Mouse (Mus musculus) cerebellum, postnatal 36 days (tissue): Measurements from ENCODE around the gene Rps2.
"Not testable (repeated sequence)": the region's sequence is repeated elsewhere in the genome, so short reads cannot be mapped to it uniquely, and the experiment has no call there.

Source experiments
- DNase-seq, 2 experiments: peaks; one replicate each; pipeline ENCODE4 v3.0.0; 2021 to 2022; ENCODE audit warnings: mixed read lengths in 2 of 2

Rps2 gene

DNA sequence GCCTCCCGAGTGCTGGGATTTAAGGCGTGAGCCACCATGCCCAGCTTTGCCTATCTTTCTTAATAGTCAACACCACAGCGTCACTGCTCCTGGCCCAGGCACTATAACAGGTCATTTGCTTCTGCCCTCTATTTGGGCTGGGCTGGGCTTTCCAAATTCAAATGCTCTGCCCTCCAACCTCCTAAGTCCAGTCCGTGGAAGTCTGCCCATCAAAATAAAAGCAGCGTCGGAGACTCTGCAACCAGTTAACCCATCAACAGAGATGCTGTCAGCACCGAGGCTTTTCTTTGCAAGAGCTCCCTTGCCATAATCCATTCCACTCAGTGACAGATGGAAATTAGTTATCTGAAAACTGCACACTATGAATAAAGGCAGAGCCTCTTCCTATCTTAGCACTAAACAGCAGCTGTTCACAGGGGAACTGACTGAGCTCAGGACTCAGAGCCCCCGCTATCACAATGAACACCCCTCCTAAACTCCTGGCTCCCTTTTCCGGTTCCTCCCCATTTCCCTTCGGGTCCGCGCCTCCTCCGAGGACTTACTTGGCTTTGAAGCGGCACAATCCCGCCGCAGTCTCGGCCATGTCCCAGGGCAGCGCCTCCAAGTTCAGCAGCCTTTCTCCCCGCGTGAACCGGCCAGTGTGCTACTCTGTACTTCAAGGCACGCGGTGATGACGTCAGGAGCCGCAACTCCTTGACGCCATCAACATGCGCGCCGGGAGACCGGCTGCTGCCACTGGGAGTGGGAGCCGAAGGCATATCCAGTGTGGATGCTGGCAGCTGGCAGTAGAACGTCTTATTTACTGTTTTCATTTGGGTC lies 10.7 kb upstream of the Rps2 start, which contains the start of gene Tbl3:
Gene Tbl3 (minus strand): TSS at position 679 of the 819 bp plus-strand sequence.
- DNase-seq = peak; percentile 94 to 96

- no peak for DNase-seq
These were observed 10.0 kb upstream of the Rps2 start for GRCm38 (mm10) chr17:24707801-24708425.

- DNase-seq = no peak
These were observed 9.3 kb upstream of the Rps2 start for GRCm38 (mm10) chr17:24708646-24709045.

GRCm38 (mm10) chr17:24715556-24715955 lies 2.4 kb upstream of the Rps2 start:
- no peak for DNase-seq

GRCm38 (mm10) chr17:24716166-24716682 lies 1.7 kb upstream of the Rps2 start:
- no peak for DNase-seq

DNA sequence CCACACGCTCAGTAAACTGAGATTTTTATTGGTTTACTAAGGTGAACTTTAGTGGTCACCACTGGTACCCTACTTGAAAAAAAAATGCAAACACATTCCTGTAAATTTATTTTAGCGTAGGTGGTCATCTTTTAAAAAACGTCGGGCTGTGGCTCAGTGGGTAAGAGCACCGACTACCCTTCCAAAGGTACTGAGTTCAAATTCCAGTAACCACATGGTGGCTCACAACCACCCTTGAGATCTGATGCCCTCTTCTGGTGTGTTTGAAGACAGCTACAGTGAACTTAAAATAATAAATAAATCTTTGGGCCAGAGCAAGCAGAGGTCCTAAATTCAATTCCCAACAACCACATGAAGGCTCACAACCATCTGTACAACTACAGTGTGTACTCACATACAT lies 1.0 kb downstream of the Rps2 start:
- not testable (repeated sequence) for DNase-seq

DNA sequence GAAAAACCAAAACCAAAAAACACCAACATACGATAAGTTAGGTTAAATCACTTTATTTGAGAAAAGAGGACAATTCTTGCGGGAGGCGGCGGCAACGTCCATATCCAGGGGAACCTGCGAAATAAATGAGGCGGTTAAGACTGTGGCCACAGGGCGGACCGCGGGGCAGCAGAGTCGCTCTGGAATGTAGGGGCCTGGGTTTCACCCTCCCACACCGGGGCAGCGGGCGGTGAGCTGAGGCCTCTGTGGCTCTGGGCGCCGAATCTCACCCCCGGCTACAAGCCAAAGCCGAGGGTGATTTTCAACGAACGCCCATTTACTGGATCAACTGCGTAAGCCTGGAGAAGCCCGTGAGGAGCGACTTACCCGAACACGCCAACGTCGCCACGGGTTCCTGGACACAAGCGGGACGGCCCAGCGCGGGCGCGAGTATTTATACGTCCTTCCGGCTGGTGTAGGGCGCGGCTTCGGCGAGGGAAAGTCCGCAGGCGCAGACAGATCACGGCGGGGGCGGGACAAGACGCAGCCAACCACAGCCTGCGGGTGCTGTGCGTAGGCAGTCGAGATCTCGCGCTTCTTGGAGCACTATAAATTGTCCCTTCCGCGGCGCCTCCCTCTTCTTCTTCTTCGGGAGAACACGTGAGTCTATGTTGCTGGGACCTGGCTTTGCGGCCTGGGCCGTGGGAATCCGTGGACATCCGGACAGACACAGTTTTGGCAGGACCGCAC lies 1.7 kb downstream of the Rps2 start:
- peak; percentile 97 to 98 for DNase-seq

GRCm38 (mm10) chr17:24720616-24721015 lies 2.7 kb downstream of the Rps2 start:
- not testable (repeated sequence) for DNase-seq

DNA sequence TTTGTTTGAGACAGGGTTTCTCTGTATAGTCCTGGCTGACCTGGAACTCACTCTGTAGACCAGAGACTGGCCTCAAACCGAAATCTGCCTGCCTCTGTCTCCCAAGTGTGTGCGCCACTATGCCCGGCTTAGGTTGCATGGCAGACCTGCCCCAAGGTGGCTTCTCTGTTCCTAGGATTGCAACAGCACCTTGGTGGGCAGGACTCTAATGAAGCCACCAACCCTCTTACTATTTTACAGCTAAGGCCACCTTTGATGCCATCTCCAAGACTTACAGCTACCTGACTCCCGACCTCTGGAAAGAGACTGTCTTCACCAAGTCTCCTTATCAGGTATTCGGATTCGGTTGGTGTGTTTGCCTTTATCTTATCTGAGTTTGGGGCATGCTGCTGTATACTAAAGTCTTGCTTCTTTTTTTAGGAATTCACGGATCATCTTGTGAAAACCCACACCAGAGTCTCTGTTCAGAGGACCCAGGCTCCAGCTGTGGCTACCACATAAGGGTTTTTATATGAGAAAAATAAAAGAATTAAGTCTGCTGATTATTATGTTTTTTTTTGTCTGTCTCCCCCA lies 3.6 kb downstream of the Rps2 start:
- not testable (repeated sequence) for DNase-seq

- DNase-seq = no peak
These were observed 4.5 kb downstream of the Rps2 start for GRCm38 (mm10) chr17:24722220-24722924.

DNA sequence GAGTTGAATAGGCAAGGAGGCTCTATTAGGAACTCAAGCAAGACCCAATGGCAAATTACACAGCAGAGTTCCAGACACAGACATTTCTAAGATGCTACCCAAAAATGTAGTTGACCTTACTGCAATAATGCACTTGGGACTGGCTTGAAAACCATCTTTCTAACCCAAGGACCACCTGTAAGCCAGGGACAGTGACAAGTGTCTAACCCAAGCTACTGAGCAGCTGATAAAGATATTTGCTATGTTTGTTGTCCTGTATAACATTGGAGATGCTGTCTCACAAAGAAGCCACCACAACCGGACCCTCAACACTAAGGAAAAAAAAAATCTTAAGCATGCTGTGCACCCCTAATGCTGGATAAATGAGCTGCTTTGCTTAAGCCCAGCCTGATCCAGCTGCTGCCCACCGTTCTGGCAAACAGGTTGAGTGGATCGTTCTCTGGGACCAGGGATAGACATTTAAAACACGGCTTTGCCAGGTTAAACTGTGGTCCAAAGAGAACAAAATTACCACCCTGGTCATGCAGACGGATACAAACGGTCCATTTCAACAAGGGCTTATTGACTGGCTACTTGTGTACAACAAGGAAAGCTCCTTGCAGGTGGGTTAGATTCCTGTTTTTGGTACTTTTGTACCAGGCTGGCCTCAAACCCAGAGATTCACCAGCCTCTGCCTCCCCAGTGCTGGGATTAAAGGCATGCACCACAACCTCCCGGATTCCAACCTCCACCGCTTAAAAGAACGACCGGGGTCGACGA lies 5.4 kb downstream of the Rps2 start:
- DNase-seq = no peak

- peak in 1 of 2 experiments; percentile 28 for DNase-seq
These were observed 5.9 kb downstream of the Rps2 start for GRCm38 (mm10) chr17:24723881-24724180.

GRCm38 (mm10) chr17:24724184-24724583 lies 6.3 kb downstream of the Rps2 start, which contains the start of gene Ndufb10:
Ndufb10 (minus strand) TSS chr17:24724478.
- peak; percentile 98 to 99 for DNase-seq

DNA sequence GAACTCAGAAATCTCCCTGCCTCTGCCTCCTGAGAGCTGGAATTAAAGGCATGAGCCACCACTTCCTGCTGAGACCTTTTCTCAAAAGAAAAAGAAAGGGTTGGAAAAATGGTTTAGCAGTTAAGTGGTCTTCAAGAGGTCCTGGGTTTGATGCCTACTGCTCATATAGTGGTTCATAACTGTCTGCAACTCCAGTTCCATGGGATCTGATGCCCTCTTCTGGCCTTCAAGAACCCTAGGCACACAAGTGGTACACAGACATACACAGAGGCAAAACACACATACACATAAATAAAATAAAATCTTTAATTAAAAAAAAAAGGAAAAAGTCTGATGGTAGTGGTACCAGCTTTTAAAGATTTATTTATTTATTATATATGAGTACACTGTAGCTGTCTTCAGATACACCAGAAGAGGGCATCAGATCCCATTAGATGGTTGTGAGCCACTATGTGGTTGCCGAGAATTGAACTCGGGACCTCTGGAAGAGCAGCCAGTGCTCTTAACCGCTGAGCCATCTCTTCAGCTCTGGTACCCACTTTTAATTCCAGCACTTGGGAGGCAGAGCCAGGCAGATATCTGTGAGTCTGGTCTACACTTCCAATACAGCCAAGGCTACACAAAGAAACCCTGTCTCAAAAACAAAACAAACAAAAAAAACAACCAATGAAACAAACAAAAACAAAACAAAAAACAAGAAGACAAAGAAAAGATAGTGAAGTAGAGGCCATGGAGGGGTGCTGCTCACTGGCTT lies 7.9 kb downstream of the Rps2 start:
- DNase-seq = no peak

- DNase-seq = no peak
These were observed 9.7 kb downstream of the Rps2 start, which contains the start of gene Rpl3l for GRCm38 (mm10) chr17:24727618-24728017. Rpl3l (plus strand) TSS chr17:24727820.

- no peak for DNase-seq
These were observed 10.3 kb downstream of the Rps2 start for GRCm38 (mm10) chr17:24728184-24728583.

- DNase-seq = no peak
These were observed 11.2 kb downstream of the Rps2 start for GRCm38 (mm10) chr17:24729067-24729466.

GRCm38 (mm10) chr17:24730787-24731186 lies 12.9 kb downstream of the Rps2 start:
- no peak for DNase-seq

DNA sequence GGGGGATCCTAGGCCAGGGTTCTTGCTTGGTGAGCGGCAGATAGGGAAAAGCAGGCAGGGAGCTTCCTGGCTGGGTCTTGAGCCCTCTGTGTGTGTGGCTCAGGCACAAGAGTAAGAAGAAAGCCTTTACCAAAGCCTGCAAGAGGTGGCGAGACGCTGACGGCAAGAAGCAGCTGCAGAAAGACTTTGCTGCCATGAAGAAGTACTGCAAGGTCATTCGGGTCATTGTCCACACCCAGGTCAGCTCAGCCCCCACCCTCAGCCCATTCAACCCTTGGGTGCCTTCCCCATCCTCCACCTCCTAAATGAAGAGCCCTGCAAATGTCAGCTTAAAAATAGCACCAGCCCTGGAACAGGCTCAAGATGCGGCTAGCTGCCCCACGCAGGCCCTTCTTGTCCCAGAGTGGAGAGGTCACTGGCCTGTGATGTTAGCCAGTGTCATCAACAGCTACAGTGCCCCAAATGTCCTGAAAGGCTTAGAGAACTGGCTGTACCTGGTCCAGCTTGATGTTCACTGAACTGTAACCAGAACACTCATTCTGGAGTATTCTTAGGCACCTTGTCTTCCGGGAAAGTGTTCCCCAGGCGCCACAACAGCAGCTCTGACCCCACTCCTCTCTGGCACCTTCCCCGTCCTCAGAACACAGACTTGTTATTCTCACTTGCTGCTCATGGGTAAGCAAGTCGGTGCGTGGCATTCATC lies 14.5 kb downstream of the Rps2 start:
- no peak for DNase-seq

DNA sequence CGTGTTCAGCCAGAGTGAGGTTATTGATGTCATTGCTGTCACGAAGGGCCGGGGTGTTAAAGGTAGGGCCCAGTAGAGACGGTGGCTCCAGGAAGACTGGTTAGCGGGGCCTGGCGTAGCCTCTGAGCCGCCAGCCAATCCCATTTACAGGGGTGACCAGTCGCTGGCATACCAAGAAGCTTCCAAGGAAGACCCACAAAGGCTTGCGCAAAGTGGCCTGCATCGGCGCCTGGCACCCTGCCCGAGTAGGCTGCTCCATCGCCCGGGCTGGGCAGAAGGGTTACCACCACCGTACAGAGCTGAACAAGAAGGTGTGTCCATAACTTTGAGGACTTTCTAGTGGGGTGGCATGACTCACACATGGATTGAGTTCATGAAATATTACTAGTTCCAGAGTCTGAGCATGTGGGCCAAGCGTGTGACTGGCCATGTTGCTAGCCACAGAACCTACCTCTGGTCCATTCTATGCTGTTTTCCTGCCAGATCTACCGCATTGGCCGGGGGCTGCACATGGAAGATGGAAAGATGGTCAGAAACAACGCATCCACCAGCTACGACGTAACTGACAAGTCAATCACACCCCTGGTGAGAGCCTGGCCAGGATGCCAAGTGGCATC lies 15.6 kb downstream of the Rps2 start:
- DNase-seq = no peak
